Mouse (Mus musculus): ENCODE results near the gene Pitpnm3. TPM values are rescaled to one million over a fixed set of nuclear protein-coding genes. Genes with fewer than 3 reads are reported as not detected.

The Pitpnm3 gene
- polyA plus RNA-seq, 2 experiments = 0.01 to 0.13 TPM

DNA sequence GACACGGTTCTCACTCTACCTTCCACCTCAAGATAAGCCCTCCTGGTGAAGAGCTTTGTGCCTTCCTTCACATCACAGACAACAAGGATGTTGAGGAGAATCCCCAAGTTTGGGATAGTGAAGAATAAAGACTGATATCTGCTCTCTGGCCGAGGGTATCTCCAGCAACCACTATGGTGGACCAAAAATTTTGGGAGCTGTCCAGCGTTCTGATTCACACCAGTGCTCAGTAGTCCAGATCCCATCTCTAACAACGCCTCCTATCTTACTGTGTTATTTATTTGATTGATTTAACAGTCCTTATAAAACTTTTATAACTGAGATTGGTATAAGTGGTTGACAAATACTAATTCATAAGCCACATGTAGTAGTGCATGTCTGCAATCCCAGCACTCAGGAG, 22.3 kb downstream of the Pitpnm3 start:
- Histone ChIP-seq H3K4me1 (replicated peaks; ENCODE audit: control insufficient read depth in 2 of 2, insufficient read depth in 2 of 2, low read length in 1 of 2) (no peaks in the 10 kb centered on the region), H3K4me2 (ENCODE audit: low read depth) (no peak overlapping the region), H3K36me3 (replicated peaks; ENCODE audit: control insufficient read depth, insufficient read depth, low read depth) (no peaks in the 10 kb centered on the region), H3K9me3 (ENCODE audit: control insufficient read depth, low read length) (no peaks in the 10 kb centered on the region), H3K27me3 (ENCODE audit: control insufficient read depth, insufficient read depth, low read length) (no peaks in the 10 kb centered on the region), H3K27ac (no peak overlapping the region), H3K9ac (replicated peaks) (no peak overlapping the region), H3K4me3 (ENCODE audit: insufficient read depth in 1 of 2, low read depth in 2 of 2, low read length in 2 of 2) (no peak overlapping the region)
- DNase-seq (ENCODE audit: low read depth in 3 of 3, low spot score in 3 of 3) = no peak
- ATAC-seq (ENCODE audit: insufficient read depth) = no peak
- no peak for TF ChIP-seq CTCF (IDR thresholded peaks at IDR 0.05; ENCODE audit: low read depth)
- TF ChIP-seq EP300 (IDR thresholded peaks at IDR 0.05; ENCODE audit: low read depth) = no peak
- WGBS (ENCODE audit: insufficient replicate concordance) = 35% methylated on average over 4 of the region's 4 CpGs

DNA sequence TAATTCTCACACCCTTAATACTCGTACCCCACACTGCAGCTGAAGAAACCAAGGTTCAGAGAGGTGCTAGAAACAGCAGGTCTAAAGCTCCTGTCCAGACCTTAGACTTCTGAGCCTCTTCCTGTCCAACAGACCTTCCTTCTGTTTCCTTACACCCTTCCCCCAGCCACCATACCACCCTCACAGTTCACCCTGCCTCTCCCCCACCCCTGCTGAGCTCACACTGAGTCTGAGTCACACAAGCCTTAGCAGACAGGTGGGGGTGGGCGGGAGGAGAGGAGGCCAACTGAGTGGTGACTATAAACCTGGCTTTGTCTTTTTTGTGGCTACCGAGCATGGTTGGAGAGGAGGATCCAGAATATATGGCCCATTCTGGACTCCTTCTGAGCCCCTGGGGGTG, 24.9 kb downstream of the Pitpnm3 start:
- no peak for TF ChIP-seq EP300 (IDR thresholded peaks at IDR 0.05; ENCODE audit: low read depth)
- TF ChIP-seq CTCF (IDR thresholded peaks at IDR 0.05; ENCODE audit: low read depth) = no peak
- no peak overlapping the region for H3K4me3 ChIP-seq (ENCODE audit: insufficient read depth in 1 of 2, low read depth in 2 of 2, low read length in 2 of 2)
- no peak overlapping the region for H3K4me2 ChIP-seq (ENCODE audit: low read depth)
- H3K27ac ChIP-seq = no peak overlapping the region
- H3K36me3 ChIP-seq (replicated peaks; ENCODE audit: control insufficient read depth, insufficient read depth, low read depth) = no peaks in the 10 kb centered on the region
- H3K4me1 ChIP-seq (replicated peaks; ENCODE audit: control insufficient read depth in 2 of 2, insufficient read depth in 2 of 2, low read length in 1 of 2) = no peaks in the 10 kb centered on the region
- DNase-seq (ENCODE audit: low read depth in 3 of 3, low spot score in 3 of 3) = no peak
- WGBS (ENCODE audit: insufficient replicate concordance) = 27% methylated on average over 3 of the region's 3 CpGs
- H3K9ac ChIP-seq (replicated peaks) = no peak overlapping the region
- H3K27me3 ChIP-seq (ENCODE audit: control insufficient read depth, insufficient read depth, low read length) = no peaks in the 10 kb centered on the region
- no peak for ATAC-seq (ENCODE audit: insufficient read depth)
- H3K9me3 ChIP-seq (ENCODE audit: control insufficient read depth, low read length) = no peaks in the 10 kb centered on the region

DNA sequence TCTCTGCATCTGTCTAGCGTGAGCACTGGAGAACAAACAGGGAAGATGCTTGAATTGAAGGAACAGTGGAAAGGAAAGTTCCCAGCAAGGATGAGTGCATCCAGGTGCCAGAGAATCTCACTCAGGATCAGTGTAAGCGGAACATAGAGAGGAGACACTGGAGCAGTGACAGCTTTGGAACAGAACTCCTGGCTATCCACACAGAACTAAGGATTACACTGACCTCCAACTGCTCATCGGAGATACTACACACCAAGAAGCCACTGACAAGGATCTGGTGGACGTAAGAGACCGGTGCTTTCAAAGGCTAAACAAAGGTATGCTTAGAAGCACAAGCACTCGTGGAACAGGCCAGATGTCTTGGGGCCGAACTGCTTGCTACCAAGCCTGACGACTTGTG, 31.4 kb downstream of the Pitpnm3 start:
- DNase-seq (ENCODE audit: low read depth in 3 of 3, low spot score in 3 of 3) (no peak), ATAC-seq (ENCODE audit: insufficient read depth) (no peak)
- WGBS (ENCODE audit: insufficient replicate concordance) = 55% methylated on average over 8 of the region's 8 CpGs

DNA sequence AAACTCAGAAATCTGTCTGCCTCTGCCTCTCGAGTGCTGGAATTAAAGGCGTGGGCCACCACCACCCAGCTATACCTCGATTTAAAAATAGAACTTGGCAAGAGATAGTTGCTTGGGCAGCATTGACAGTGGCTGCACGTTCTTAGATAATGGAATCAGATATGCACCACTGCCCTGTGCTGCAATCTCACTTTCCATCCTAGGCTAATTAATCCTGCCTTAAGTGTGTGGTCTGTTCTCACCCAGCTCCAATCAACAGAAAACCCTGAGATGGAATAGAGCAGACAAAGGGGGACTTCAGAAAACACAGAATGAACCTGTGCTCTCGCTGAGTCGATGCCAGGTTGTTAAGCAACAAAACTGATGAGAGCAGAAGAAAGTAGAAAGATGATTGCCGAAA, 32.0 kb downstream of the Pitpnm3 start:
- DNase-seq (ENCODE audit: low read depth in 3 of 3, low spot score in 3 of 3) (no peak), ATAC-seq (ENCODE audit: insufficient read depth) (no peak)
- whole genome bisulfite sequencing (ENCODE audit: insufficient replicate concordance) = 48% methylated on average over 7 of the region's 7 CpGs
- H3K9ac ChIP-seq (replicated peaks) = no peak overlapping the region
- no peaks in the 10 kb centered on the region for H3K27me3 ChIP-seq (ENCODE audit: control insufficient read depth, insufficient read depth, low read length)
- H3K4me1 ChIP-seq (replicated peaks; ENCODE audit: control insufficient read depth in 2 of 2, insufficient read depth in 2 of 2, low read length in 1 of 2) = no peaks in the 10 kb centered on the region
- no peaks in the 10 kb centered on the region for H3K9me3 ChIP-seq (ENCODE audit: control insufficient read depth, low read length)
- no peak overlapping the region for H3K4me3 ChIP-seq (ENCODE audit: insufficient read depth in 1 of 2, low read depth in 2 of 2, low read length in 2 of 2)
- TF ChIP-seq CTCF (IDR thresholded peaks at IDR 0.05; ENCODE audit: low read depth) (no peak), EP300 (IDR thresholded peaks at IDR 0.05; ENCODE audit: low read depth) (no peak)
- H3K27ac ChIP-seq = no peak overlapping the region
- H3K36me3 ChIP-seq (replicated peaks; ENCODE audit: control insufficient read depth, insufficient read depth, low read depth) = no peaks in the 10 kb centered on the region
- H3K4me2 ChIP-seq (ENCODE audit: low read depth) = no peak overlapping the region

More for the DNA sequence above, 31.4 kb downstream of the Pitpnm3 start:
- H3K27ac ChIP-seq = no peak overlapping the region
- no peak overlapping the region for H3K9ac ChIP-seq (replicated peaks)
- no peaks in the 10 kb centered on the region for H3K27me3 ChIP-seq (ENCODE audit: control insufficient read depth, insufficient read depth, low read length)
- TF ChIP-seq CTCF (IDR thresholded peaks at IDR 0.05; ENCODE audit: low read depth) (no peak), EP300 (IDR thresholded peaks at IDR 0.05; ENCODE audit: low read depth) (no peak)
- H3K9me3 ChIP-seq (ENCODE audit: control insufficient read depth, low read length) = no peaks in the 10 kb centered on the region
- H3K4me3 ChIP-seq (ENCODE audit: insufficient read depth in 1 of 2, low read depth in 2 of 2, low read length in 2 of 2) = no peak overlapping the region
- H3K4me2 ChIP-seq (ENCODE audit: low read depth) = no peak overlapping the region
- no peaks in the 10 kb centered on the region for H3K36me3 ChIP-seq (replicated peaks; ENCODE audit: control insufficient read depth, insufficient read depth, low read depth)
- no peaks in the 10 kb centered on the region for H3K4me1 ChIP-seq (replicated peaks; ENCODE audit: control insufficient read depth in 2 of 2, insufficient read depth in 2 of 2, low read length in 1 of 2)

DNA sequence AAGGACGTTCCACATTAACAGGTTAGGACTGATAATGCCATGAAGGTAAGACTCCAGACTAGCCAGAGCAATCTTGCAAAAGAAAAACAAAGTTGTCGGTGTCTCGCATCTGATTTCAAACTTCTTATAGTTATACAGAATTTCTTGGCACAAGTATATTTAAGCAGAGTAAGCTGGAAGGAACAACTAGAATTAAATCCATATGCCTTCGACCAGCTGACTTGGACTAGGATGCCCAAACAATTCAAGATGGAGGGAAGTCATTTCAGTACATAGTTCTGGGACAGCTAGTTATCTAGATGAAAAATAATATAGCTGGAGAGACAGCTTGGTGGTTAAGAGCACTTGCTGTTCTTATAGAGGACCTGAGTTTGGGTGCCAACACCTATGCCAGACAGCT, 34.6 kb downstream of the Pitpnm3 start:
- DNase-seq (ENCODE audit: low read depth in 3 of 3, low spot score in 3 of 3) (no peak), ATAC-seq (ENCODE audit: insufficient read depth) (no peak)
- H3K9me3 ChIP-seq (ENCODE audit: control insufficient read depth, low read length) = no peaks in the 10 kb centered on the region
- no peaks in the 10 kb centered on the region for H3K36me3 ChIP-seq (replicated peaks; ENCODE audit: control insufficient read depth, insufficient read depth, low read depth)
- 69% methylated on average over 4 of the region's 4 CpGs for WGBS (ENCODE audit: insufficient replicate concordance)
- H3K27me3 ChIP-seq (ENCODE audit: control insufficient read depth, insufficient read depth, low read length) = no peaks in the 10 kb centered on the region
- H3K4me2 ChIP-seq (ENCODE audit: low read depth) = no peak overlapping the region
- H3K27ac ChIP-seq = no peak overlapping the region
- TF ChIP-seq EP300 (IDR thresholded peaks at IDR 0.05; ENCODE audit: low read depth) (no peak), CTCF (IDR thresholded peaks at IDR 0.05; ENCODE audit: low read depth) (no peak)
- no peak overlapping the region for H3K4me3 ChIP-seq (ENCODE audit: insufficient read depth in 1 of 2, low read depth in 2 of 2, low read length in 2 of 2)
- no peak overlapping the region for H3K9ac ChIP-seq (replicated peaks)
- H3K4me1 ChIP-seq (replicated peaks; ENCODE audit: control insufficient read depth in 2 of 2, insufficient read depth in 2 of 2, low read length in 1 of 2) = no peaks in the 10 kb centered on the region

Measured in liver, embryonic 14.5 days (tissue).